Mouse (Mus musculus) liver, embryonic 15.5 days (tissue): ENCODE measurements around the gene Zfp408. TPM values are rescaled to one million over a fixed set of nuclear protein-coding genes. Genes with fewer than 3 reads are reported as not detected.

Experiments used
- ATAC-seq: fragments of 200-750 bp; cut with Nextera tagmentation; 2 replicates; pipeline ENCODE4 v1.8.0; 2017; ENCODE audit warnings: moderate number of reproducible peaks, mild to moderate bottlenecking, moderate library complexity; ENCODE audit not compliant: insufficient read depth
- H3K27ac ChIP-seq: fragments of 300-500 bp; sonication (generic); replicated peaks from 2 replicates; pipeline ENCODE4 v1.5.1; 2015; ENCODE audit warnings: mild to moderate bottlenecking, inconsistent platforms
- H3K27me3 ChIP-seq: fragments of 300-500 bp; sonication (generic); 2 replicates; pipeline ENCODE4 v1.6.1; 2015; ENCODE audit warnings: mild to moderate bottlenecking, inconsistent platforms
- H3K36me3 ChIP-seq: fragments of 300-500 bp; sonication (generic); replicated peaks from 2 replicates; pipeline ENCODE4 v1.6.1; 2015; ENCODE audit warnings: moderate library complexity, mild to moderate bottlenecking, inconsistent platforms
- H3K4me1 ChIP-seq: fragments of 300-500 bp; sonication (generic); replicated peaks from 2 replicates; pipeline ENCODE4 v1.6.1; 2015; ENCODE audit warnings: inconsistent platforms
- H3K4me2 ChIP-seq: fragments of 300-500 bp; sonication (generic); 2 replicates; pipeline ENCODE4 v1.6.1; 2015; ENCODE audit warnings: moderate library complexity, mild to moderate bottlenecking, inconsistent platforms
- H3K4me3 ChIP-seq: fragments of 300-500 bp; sonication (generic); replicated peaks from 2 replicates; pipeline ENCODE4 v1.5.1; 2015; ENCODE audit warnings: mild to moderate bottlenecking, inconsistent platforms
- H3K9ac ChIP-seq: fragments of 300-500 bp; sonication (generic); 2 replicates; pipeline ENCODE4 v1.6.1; 2015; ENCODE audit warnings: moderate library complexity, mild to moderate bottlenecking, inconsistent platforms
- H3K9me3 ChIP-seq: fragments of 300-500 bp; sonication (generic); replicated peaks from 2 replicates; pipeline ENCODE4 v1.6.1; 2016; ENCODE audit warnings: inconsistent platforms
- WGBS: fragments of 180-500 bp; shearing (Covaris S2); methylation state at CpG from one replicate; pipeline ENCODE4 v1.1.7; 2015; ENCODE audit warnings: mixed read lengths; ENCODE audit not compliant: insufficient replicate concordance; 5-methylcytosine and 5-hydroxymethylcytosine counted together
- polyA plus RNA-seq: library from polyadenylated mRNA; unstranded; fragments of >200 nt; fragmentation: Nextera tagmentation; extraction: Ambion mirVana; gene quantifications from 2 replicates; pipeline ENCODE4 v1.2.1, GENCODE M21; 2015

Gene Zfp408
- polyA plus RNA-seq, 1 experiment from 2014 or later, result 2.8 TPM

DNA sequence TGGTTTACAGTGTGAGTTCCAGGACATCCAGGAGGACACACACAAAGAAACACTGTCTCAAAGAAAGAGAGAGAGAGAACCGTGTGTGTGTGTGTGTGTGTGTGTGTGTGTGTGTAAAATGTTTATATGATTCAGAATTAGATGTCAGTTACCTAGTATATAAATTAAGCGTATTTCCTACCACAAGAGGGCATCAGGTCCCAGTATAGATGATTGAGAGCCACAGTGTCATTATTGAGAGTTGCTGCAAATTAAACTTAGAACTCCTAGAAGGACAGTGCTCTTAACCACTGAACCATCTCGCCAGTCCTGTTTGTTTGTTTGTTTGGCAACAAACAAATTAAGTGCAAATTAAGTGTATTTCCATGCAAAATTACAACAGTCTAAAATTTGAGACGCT, 47.2 kb downstream of the Zfp408 start:
- 81% methylated on average over 4 of the region's 4 CpGs for WGBS
- H3K27me3 ChIP-seq, result no peaks in the 10 kb centered on the region
- no peak for ATAC-seq
- H3K4me1 ChIP-seq, result no peaks in the 10 kb centered on the region
- no peak overlapping the region for H3K4me2 ChIP-seq
- peaks cover 88% of the 10 kb centered on the region for H3K36me3 ChIP-seq
- H3K27ac ChIP-seq, result no peak overlapping the region
- H3K9ac ChIP-seq, result no peak overlapping the region
- no peak overlapping the region for H3K4me3 ChIP-seq
- H3K9me3 ChIP-seq, result no peaks in the 10 kb centered on the region

DNA sequence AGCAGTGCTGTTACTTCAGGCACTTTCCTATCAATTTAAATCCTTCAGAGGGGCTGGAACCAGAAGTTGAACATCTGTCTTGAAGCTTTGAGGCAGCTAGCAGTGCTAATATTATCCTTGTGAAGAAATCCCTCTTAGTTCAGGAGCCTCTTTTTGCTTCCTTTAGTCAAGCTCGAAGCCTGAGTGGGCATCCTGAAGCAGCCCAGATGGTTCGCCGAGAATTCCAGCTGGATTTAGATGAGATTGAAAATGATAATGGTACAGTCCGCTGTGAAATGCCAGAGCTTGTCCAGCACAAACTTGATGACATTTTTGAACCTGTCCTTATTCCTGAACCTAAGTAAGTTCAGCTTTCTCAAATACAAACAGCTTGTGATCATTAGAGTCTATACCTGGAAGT, 49.1 kb downstream of the Zfp408 start:
- Histone ChIP-seq H3K27ac (no peak overlapping the region), H3K27me3 (no peaks in the 10 kb centered on the region), H3K4me3 (no peak overlapping the region), H3K4me2 (no peak overlapping the region), H3K9me3 (no peaks in the 10 kb centered on the region), H3K9ac (no peak overlapping the region), H3K4me1 (no peaks in the 10 kb centered on the region), H3K36me3 (peaks cover 90% of the 10 kb centered on the region)
- WGBS, result 86% methylated on average over 4 of the region's 4 CpGs
- no peak for ATAC-seq

Other genes with a start within 250 kb of the Zfp408 start
- gene 1110051M20Rik, start 205.1 kb downstream of the Zfp408 start, polyA plus RNA-seq, result 5.8 and 7.0 TPM in 2 replicates
- 1.2 and 1.3 TPM in 2 replicates for gene Lrp4, start 192.3 kb downstream of the Zfp408 start, polyA plus RNA-seq
- 34.4 and 40.6 TPM in 2 replicates for gene Ckap5, start 123.0 kb downstream of the Zfp408 start, polyA plus RNA-seq
- gene F2, start 13.4 kb downstream of the Zfp408 start, polyA plus RNA-seq, result 365 and 498 TPM in 2 replicates
- 42.5 and 43.7 TPM in 2 replicates for gene Arhgap1, start 69 bp upstream of the Zfp408 start, polyA plus RNA-seq
- gene Atg13, start 60.8 kb upstream of the Zfp408 start, polyA plus RNA-seq, result 13.4 and 14.1 TPM in 2 replicates
- gene Harbi1, start 61.1 kb upstream of the Zfp408 start, polyA plus RNA-seq, result 6.7 and 8.3 TPM in 2 replicates
- 5.2 and 6.1 TPM in 2 replicates for gene Ambra1, start 80.3 kb upstream of the Zfp408 start, polyA plus RNA-seq